Mouse (Mus musculus): ENCODE results near the gene Zg16.
"Not testable (repeated sequence)": the region's sequence is repeated elsewhere in the genome, so short reads cannot be mapped to it uniquely, and the experiment has no call there.

Gene Zg16

GRCm38 (mm10) chr7:127104560-127105332 is 17.6 kb upstream of the Zg16 start:
- peak in 1 of 2 experiments; percentile 60 for DNase-seq (ENCODE audit: low spot score in 2 of 2)

- DNase-seq (ENCODE audit: low spot score in 2 of 2), result no peak
These were observed 16.8 kb upstream of the Zg16 start for GRCm38 (mm10) chr7:127103960-127104359.

GRCm38 (mm10) chr7:127102148-127102547 is 15.0 kb upstream of the Zg16 start:
- DNase-seq (ENCODE audit: low spot score in 2 of 2), result no peak

GRCm38 (mm10) chr7:127101451-127102016 is 14.4 kb upstream of the Zg16 start:
- no peak for DNase-seq (ENCODE audit: low spot score in 2 of 2)

- DNase-seq (ENCODE audit: low spot score in 2 of 2), result no peak
These were observed 12.4 kb upstream of the Zg16 start for GRCm38 (mm10) chr7:127099528-127099927.

- DNase-seq (ENCODE audit: low spot score in 2 of 2), result no peak
These were observed 11.8 kb upstream of the Zg16 start for GRCm38 (mm10) chr7:127098950-127099349.

- no peak for DNase-seq (ENCODE audit: low spot score in 2 of 2)
These were observed 11.4 kb upstream of the Zg16 start for GRCm38 (mm10) chr7:127098521-127098920.

- no peak for DNase-seq (ENCODE audit: low spot score in 2 of 2)
These were observed 9.3 kb upstream of the Zg16 start for GRCm38 (mm10) chr7:127096456-127096855.

- no peak for DNase-seq (ENCODE audit: low spot score in 2 of 2)
These were observed 6.8 kb upstream of the Zg16 start for GRCm38 (mm10) chr7:127093914-127094313.

- peak; percentile 81 to 87 for DNase-seq (ENCODE audit: low spot score in 2 of 2)
These were observed 4.2 kb upstream of the Zg16 start, which contains the start of gene AI467606 for GRCm38 (mm10) chr7:127091114-127091896. Gene AI467606 (plus strand): TSS chr7:127091359.

GRCm38 (mm10) chr7:127090154-127091113 is 3.3 kb upstream of the Zg16 start:
- DNase-seq (ENCODE audit: low spot score in 2 of 2), result no peak

GRCm38 (mm10) chr7:127088901-127089845 is 2.0 kb upstream of the Zg16 start:
- DNase-seq (ENCODE audit: low spot score in 2 of 2), result peak in 1 of 2 experiments; percentile 43

GRCm38 (mm10) chr7:127088083-127088482 is 955 bp upstream of the Zg16 start:
- DNase-seq (ENCODE audit: low spot score in 2 of 2), result no peak

- DNase-seq (ENCODE audit: low spot score in 2 of 2), result not testable (repeated sequence)
These were observed 1.4 kb downstream of the Zg16 start for GRCm38 (mm10) chr7:127085751-127086150.

GRCm38 (mm10) chr7:127084794-127085193 is 2.3 kb downstream of the Zg16 start:
- no peak for DNase-seq (ENCODE audit: low spot score in 2 of 2)

GRCm38 (mm10) chr7:127083689-127084088 is 3.4 kb downstream of the Zg16 start:
- no peak for DNase-seq (ENCODE audit: low spot score in 2 of 2)

- no peak for DNase-seq (ENCODE audit: low spot score in 2 of 2)
These were observed 4.1 kb downstream of the Zg16 start for GRCm38 (mm10) chr7:127082995-127083394.

- DNase-seq (ENCODE audit: low spot score in 2 of 2), result no peak
These were observed 4.9 kb downstream of the Zg16 start for GRCm38 (mm10) chr7:127082271-127082670.

- DNase-seq (ENCODE audit: low spot score in 2 of 2), result no peak
These were observed 7.1 kb downstream of the Zg16 start for GRCm38 (mm10) chr7:127080045-127080444.

GRCm38 (mm10) chr7:127077692-127078091 is 9.4 kb downstream of the Zg16 start:
- DNase-seq (ENCODE audit: low spot score in 2 of 2), result no peak

Measured in spleen, postnatal 14 days (tissue).